ENCODE assay signal across 11 mouse cellular contexts in genomic region chr11:107011171-107011570, GRCm38 (mm10). TPM values are rescaled to one million over a fixed set of nuclear protein-coding genes. Genes with fewer than 3 reads are reported as not detected.
DNase-seq lines count a peak whose midpoint lies in the region; ATAC-seq and TF ChIP-seq lines count a peak whose summit lies in the region.
"Had no signal": no experiment of that assay in that cellular context is flagged by ENCODE, and none has a peak within 500 bp of the region (broad histone marks: within the 10 kb centered on the region; RNA-seq: fewer than 3 reads in every experiment).

No protein-coding gene starts in this region.

- 78% methylated on average over 7 of the region's 7 CpGs for WGBS in intestine, embryonic 14.5 days
- 78% methylated on average over 7 of the region's 7 CpGs for WGBS in intestine, embryonic 16.5 days
- 71% methylated on average over 7 of the region's 7 CpGs for WGBS in limb, embryonic 12.5 days

- no peak overlapping the region for H3K9ac ChIP-seq in intestine, embryonic 14.5 days (ENCODE audit: low read length)
- H3K9ac ChIP-seq in intestine, embryonic 16.5 days (ENCODE audit: low read depth, low read length) = no peak overlapping the region
- peak overlapping the region; percentile 90 for H3K9ac ChIP-seq in MEL (ENCODE audit: control insufficient read depth, low read depth, low read length, poor library complexity, severe bottlenecking)
- H3K9ac ChIP-seq in limb, embryonic 12.5 days (replicated peaks) = no peak overlapping the region

- TF ChIP-seq CTCF in MEL (IDR thresholded peaks at IDR 0.05 in 2 of 3, conservative IDR thresholded peaks at IDR 0.05 in 1 of 3; ENCODE audit: control insufficient read depth in 1 of 3, insufficient read depth in 1 of 3, low read depth in 2 of 3, low read length in 3 of 3, poor library complexity in 1 of 3, severe bottlenecking in 1 of 3) = no peak

- H3K4me1 ChIP-seq in intestine, embryonic 14.5 days (replicated peaks; ENCODE audit: control insufficient read depth, insufficient read depth, low read length) = peaks cover 9% of the 10 kb centered on the region
- peaks cover 13% of the 10 kb centered on the region for H3K4me1 ChIP-seq in intestine, embryonic 16.5 days (ENCODE audit: control insufficient read depth, insufficient read depth, low read length)
- H3K4me1 ChIP-seq in MEL (ENCODE audit: control insufficient read depth in 1 of 2, insufficient read depth in 2 of 2, low read length in 2 of 2) = peaks cover 0 to 11% of the 10 kb centered on the region in 2 experiments; a peak in 3 of 4 replicates
- peaks cover 8% of the 10 kb centered on the region for H3K4me1 ChIP-seq in limb, embryonic 12.5 days (replicated peaks)

- no peaks in the 10 kb centered on the region for H3K36me3 ChIP-seq in intestine, embryonic 14.5 days (ENCODE audit: control insufficient read depth, insufficient read depth, low read length)
- H3K36me3 ChIP-seq in intestine, embryonic 16.5 days (ENCODE audit: control insufficient read depth, insufficient read depth, low read length) = no peaks in the 10 kb centered on the region
- H3K36me3 ChIP-seq in MEL (ENCODE audit: control insufficient read depth in 1 of 2, insufficient read depth in 2 of 2, low read length in 2 of 2) = peaks cover 0 to 12% of the 10 kb centered on the region in 2 experiments; a peak in 2 of 4 replicates
- H3K36me3 ChIP-seq in limb, embryonic 12.5 days = no peaks in the 10 kb centered on the region

- H3K4me2 ChIP-seq in intestine, embryonic 14.5 days (ENCODE audit: low read length) = peak overlapping the region; percentile 50; the same call in 1 of the 2 replicates
- H3K4me2 ChIP-seq in intestine, embryonic 16.5 days (ENCODE audit: low read depth, low read length) = no peak overlapping the region
- 0 out of 2 replicates have a peak overlapping the region, but pooled peaks have one; percentile 57 for H3K4me2 ChIP-seq in limb, embryonic 12.5 days

- no peak for TF ChIP-seq RAD21 in MEL (IDR thresholded peaks at IDR 0.05; ENCODE audit: low read depth, low read length)

- peaks cover 5% of the 10 kb centered on the region; the same call in 1 of the 2 replicates for H3K79me2 ChIP-seq in MEL (ENCODE audit: control insufficient read depth, insufficient read depth, low read length, poor library complexity)

- DNase-seq in cerebellum, adult 9-11 months = peak; percentile 48
- no peak for DNase-seq in cerebellum, adult 9-10 months
- peak; percentile 50 for DNase-seq in intestine, embryonic 14.5 days (ENCODE audit: low spot score)
- no peak for DNase-seq in MEL (ENCODE audit: low read depth, low spot score)
- no peak for DNase-seq in layer of hippocampus, adult 11-12 months (ENCODE audit: low spot score)
- DNase-seq: kidney, postnatal 10 days; layer of hippocampus, postnatal 36 days; thymus, postnatal 25 days had no signal

- no peak for TF ChIP-seq POLR2A in MEL (IDR thresholded peaks at IDR 0.05; ENCODE audit: control insufficient read depth in 1 of 2, insufficient read depth in 1 of 2, low read depth in 1 of 2, low read length in 2 of 2, poor library complexity in 1 of 2)

- no peak for ATAC-seq in intestine, embryonic 14.5 days (replicated peaks; ENCODE audit: low FRiP score, low TSS enrichment, low read depth)
- no peak for ATAC-seq in intestine, embryonic 16.5 days
- ATAC-seq in limb, embryonic 12.5 days (ENCODE audit: insufficient number of reproducible peaks, insufficient read depth, low FRiP score, low TSS enrichment, low read depth) = no peak
- ATAC-seq in frontal cortex, adult (ENCODE audit: low TSS enrichment) = no peak

- no peak for TF ChIP-seq EP300 in MEL (IDR thresholded peaks at IDR 0.05; ENCODE audit: low read depth in 1 of 2, low read length in 2 of 2)

- H3K4me3 ChIP-seq in intestine, embryonic 14.5 days (ENCODE audit: low read depth, low read length) = no peak overlapping the region
- no peak overlapping the region for H3K4me3 ChIP-seq in intestine, embryonic 16.5 days (ENCODE audit: low read length)
- peak overlapping the region in 1 of 2 experiments; percentile 72; a peak in 1 of 4 replicates for H3K4me3 ChIP-seq in MEL (ENCODE audit: control insufficient read depth in 1 of 2, insufficient read depth in 1 of 2, low read depth in 2 of 2, low read length in 2 of 2)
- H3K4me3 ChIP-seq in limb, embryonic 12.5 days (replicated peaks) = no peak overlapping the region

- H3K27ac ChIP-seq in intestine, embryonic 14.5 days (ENCODE audit: low read depth) = no peak overlapping the region
- H3K27ac ChIP-seq in intestine, embryonic 16.5 days (ENCODE audit: low read length) = no peak overlapping the region
- peak overlapping the region; percentile 94; the same call in 1 of the 2 replicates for H3K27ac ChIP-seq in MEL (ENCODE audit: control insufficient read depth, low read depth, low read length)
- H3K27ac ChIP-seq in limb, embryonic 12.5 days = no peak overlapping the region

- H3K9me3 ChIP-seq in intestine, embryonic 14.5 days (ENCODE audit: control insufficient read depth, low read length) = no peaks in the 10 kb centered on the region
- no peaks in the 10 kb centered on the region for H3K9me3 ChIP-seq in intestine, embryonic 16.5 days (ENCODE audit: control insufficient read depth, low read length)
- H3K9me3 ChIP-seq in MEL (replicated peaks; ENCODE audit: insufficient read depth, low read length) = no peaks in the 10 kb centered on the region
- no peaks in the 10 kb centered on the region for H3K9me3 ChIP-seq in limb, embryonic 12.5 days

- no peaks in the 10 kb centered on the region for H3K27me3 ChIP-seq in intestine, embryonic 14.5 days (replicated peaks; ENCODE audit: control insufficient read depth, insufficient read depth, low read length)
- H3K27me3 ChIP-seq in intestine, embryonic 16.5 days (replicated peaks; ENCODE audit: control insufficient read depth, insufficient read depth, low read length) = no peaks in the 10 kb centered on the region
- no peaks in the 10 kb centered on the region for H3K27me3 ChIP-seq in MEL (ENCODE audit: control insufficient read depth in 1 of 2, insufficient read depth in 2 of 2, low read length in 2 of 2)
- no peaks in the 10 kb centered on the region for H3K27me3 ChIP-seq in limb, embryonic 12.5 days

TF ChIP-seq in MEL, 35 proteins besides CTCF, POLR2A, EP300 and RAD21:
- TF ChIP-seq USF2 (IDR thresholded peaks at IDR 0.05; ENCODE audit: borderline replicate concordance in 1 of 2, insufficient read depth in 1 of 2, low read depth in 1 of 2, low read length in 2 of 2) (no peak), ZMIZ1 (IDR thresholded peaks at IDR 0.05; ENCODE audit: low read depth, low read length) (no peak), KAT2A (conservative IDR thresholded peaks at IDR 0.05; ENCODE audit: low read depth, low read length) (no peak), MEF2A (IDR thresholded peaks at IDR 0.05; ENCODE audit: extremely low read depth, insufficient replicate concordance, low read depth, low read length, poor library complexity, severe bottlenecking) (no peak), TCF12 (IDR thresholded peaks at IDR 0.05; ENCODE audit: low read depth, low read length) (no peak), CHD2 (IDR thresholded peaks at IDR 0.05; ENCODE audit: low read length) (no peak), USF1 (IDR thresholded peaks at IDR 0.05; ENCODE audit: low read depth, low read length) (no peak), ZKSCAN1 (IDR thresholded peaks at IDR 0.05; ENCODE audit: low read depth, low read length) (no peak), ZNF384 (IDR thresholded peaks at IDR 0.05; ENCODE audit: low read depth, low read length) (no peak), GABPA (IDR thresholded peaks at IDR 0.05; ENCODE audit: low read depth, low read length) (no peak)

RNA-seq across cellular contexts. Expression of gene Kpna2, which starts 11.8 kb away (rescaled TPM):
- 416 and 452 TPM in 2 replicates for polyA plus RNA-seq in intestine, embryonic 14.5 days (2014; fragmentation: Nextera tagmentation; extraction: Ambion mirVana)
- 318 and 375 TPM in 2 replicates for polyA plus RNA-seq in intestine, embryonic 16.5 days (2015; fragmentation: Nextera tagmentation; extraction: Ambion mirVana)
- total RNA-seq in MEL (2012; rRNA removed) = 216 and 275 TPM in 2 replicates
- polyA plus RNA-seq in MEL (2012; ENCODE audit: insufficient read depth in 1 of 2, insufficient read length in 2 of 2, low read depth in 1 of 2, low replicate concordance in 2 of 2, missing spikeins in 1 of 2) = 10 to 100 TPM in 1 of 2 experiments, not detected in 1; 13.2 TPM
- polyA plus RNA-seq in limb, embryonic 12.5 days (2016; fragmentation: Nextera tagmentation; extraction: Ambion mirVana) = 501 and 513 TPM in 2 replicates

RNA-seq across cellular contexts. Expression of gene 1810010H24Rik, which starts 14.3 kb away (rescaled TPM):
- 1.8 and 2.9 TPM in 2 replicates for polyA plus RNA-seq in intestine, embryonic 14.5 days (2014; fragmentation: Nextera tagmentation; extraction: Ambion mirVana)
- polyA plus RNA-seq in intestine, embryonic 16.5 days (2015; fragmentation: Nextera tagmentation; extraction: Ambion mirVana) = 1.9 and 2.5 TPM in 2 replicates
- 0.42 and 0.88 TPM in 2 replicates for total RNA-seq in MEL (2012; rRNA removed)
- polyA plus RNA-seq in MEL (2012; ENCODE audit: insufficient read depth in 1 of 2, insufficient read length in 2 of 2, low read depth in 1 of 2, low replicate concordance in 2 of 2, missing spikeins in 1 of 2) = 1 to 10 TPM in 1 of 2 experiments, not detected in 1; 2.5 TPM
- polyA plus RNA-seq in limb, embryonic 12.5 days (2016; fragmentation: Nextera tagmentation; extraction: Ambion mirVana) = 1.8 and 2.0 TPM in 2 replicates

Comparison
In these comparisons a context has a peak if more than half of its experiments do, and no peak if none do; other contexts are left out.
1. DNase-seq: peak in cerebellum, adult 9-11 months (single experiment) and intestine, embryonic 14.5 days (single experiment); none in cerebellum, adult 9-10 months (single experiment), MEL (single experiment) and layer of hippocampus, adult 11-12 months (single experiment).
2. RNA of gene Kpna2, which starts 11.8 kb away (polyA plus RNA-seq): 501 to 513 TPM in limb, embryonic 12.5 days, 416 to 452 TPM in intestine, embryonic 14.5 days and 318 to 375 TPM in intestine, embryonic 16.5 days; 13.2 TPM in MEL; every median in the first group is over 10 times any median in the second.